Mouse (Mus musculus) lung, adult 18-20 months (tissue): ENCODE data around the gene Gm8247.
"Not testable (repeated sequence)": the region's sequence is repeated elsewhere in the genome, so short reads cannot be mapped to it uniquely, and the experiment has no call there.

Experiments used
- DNase-seq, 2 experiments: peaks; one replicate each; pipeline ENCODE4 v3.0.0; 2022; ENCODE audit warnings: mixed read lengths in 2 of 2

Gm8247 gene

GRCm38 (mm10) chr14:44582853-44583252 lies at the start of gene Gm8247:
Gene Gm8247, plus strand, starts transcription at chr14:44583153.
- DNase-seq, result not testable (repeated sequence)

GRCm38 (mm10) chr14:44547961-44548360 lies 35.0 kb upstream of the Gm8247 start:
- not testable (repeated sequence) for DNase-seq

GRCm38 (mm10) chr14:44591765-44592164 lies 8.8 kb downstream of the Gm8247 start:
- not testable (repeated sequence) for DNase-seq

GRCm38 (mm10) chr14:44627737-44628136 lies 44.8 kb downstream of the Gm8247 start, which contains the start of gene Gm5624:
Gene Gm5624, minus strand, starts transcription at chr14:44627938.
- DNase-seq, result not testable (repeated sequence)
